Mouse (Mus musculus) lung, postnatal 0 days (tissue): ENCODE measurements around the gene Dpp6.
A peak's percentile ranks its signal among the peaks of the same experiment; 100 is the strongest.

Experiments
- CTCF ChIP-seq: IDR thresholded peaks from 2 replicates; pipeline ENCODE4 v1.5.1; 2016; ENCODE audit warnings: antibody characterized with exemption, mild to moderate bottlenecking
- EP300 ChIP-seq: IDR thresholded peaks from 2 replicates; pipeline ENCODE4 v1.6.1; 2016; ENCODE audit warnings: antibody characterized with exemption, mild to moderate bottlenecking, control low read depth

DNA sequence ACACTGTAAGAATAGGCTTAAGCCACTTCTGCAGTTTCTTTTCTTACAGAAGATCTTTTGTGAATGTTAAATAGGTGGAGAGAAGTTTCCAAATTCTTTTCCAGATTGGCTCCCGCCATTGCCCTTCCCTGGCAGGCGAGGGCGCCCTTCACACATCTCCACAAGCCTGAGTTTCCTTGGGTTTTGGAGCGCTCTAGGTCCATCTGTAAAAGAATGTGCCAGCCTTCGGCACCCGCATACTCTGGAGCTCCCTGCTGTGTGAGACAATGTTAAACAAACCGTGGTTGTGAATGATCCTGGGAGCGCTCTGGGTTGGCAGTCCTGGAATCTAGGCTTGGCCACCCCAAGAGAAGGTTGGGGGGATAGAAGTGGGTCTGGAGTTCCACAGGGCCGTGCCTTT is 86.8 kb downstream of the Dpp6 start:
- TF ChIP-seq CTCF (0 out of 2 replicates have a peak, but pooled peaks have one; percentile 4), EP300 (no peak)
